Mouse (Mus musculus) macrophage (primary cell): ENCODE results near the gene Nacad. TPM values are rescaled to one million over a fixed set of nuclear protein-coding genes. Genes with fewer than 3 reads are reported as not detected.

Experiments used
- H3K27ac ChIP-seq: fragments of 350-480 bp; formaldehyde crosslinking; 2 replicates; pipeline ENCODE4 v1.9.0; 2021
- H3K36me3 ChIP-seq: fragments of 350-480 bp; formaldehyde crosslinking; 2 replicates; pipeline ENCODE4 v1.9.0; 2021; ENCODE audit errors: inconsistent target
- H3K4me3 ChIP-seq: fragments of 350-480 bp; formaldehyde crosslinking; 2 replicates; pipeline ENCODE4 v1.9.0; 2021; ENCODE audit errors: inconsistent target
- H3K79me2 ChIP-seq: fragments of 350-480 bp; formaldehyde crosslinking; 2 replicates; pipeline ENCODE4 v1.9.0; 2021; ENCODE audit errors: inconsistent target
- WGBS: methylation state at CpG from one replicate; pipeline ENCODE4 v1.1.7; 2026; ENCODE audit warnings: inconsistent platforms; ENCODE audit not compliant: missing documents; 5-methylcytosine and 5-hydroxymethylcytosine counted together
- polyA plus RNA-seq: library from polyadenylated mRNA; stranded (reverse); fragments of 250-400 nt; gene quantifications from 3 replicates; pipeline ENCODE4 v1.2.4, GENCODE M21; 2018; ENCODE audit warnings: inconsistent platforms

Gene Nacad
- polyA plus RNA-seq, 1 experiment from 2014 or later, result not detected

DNA sequence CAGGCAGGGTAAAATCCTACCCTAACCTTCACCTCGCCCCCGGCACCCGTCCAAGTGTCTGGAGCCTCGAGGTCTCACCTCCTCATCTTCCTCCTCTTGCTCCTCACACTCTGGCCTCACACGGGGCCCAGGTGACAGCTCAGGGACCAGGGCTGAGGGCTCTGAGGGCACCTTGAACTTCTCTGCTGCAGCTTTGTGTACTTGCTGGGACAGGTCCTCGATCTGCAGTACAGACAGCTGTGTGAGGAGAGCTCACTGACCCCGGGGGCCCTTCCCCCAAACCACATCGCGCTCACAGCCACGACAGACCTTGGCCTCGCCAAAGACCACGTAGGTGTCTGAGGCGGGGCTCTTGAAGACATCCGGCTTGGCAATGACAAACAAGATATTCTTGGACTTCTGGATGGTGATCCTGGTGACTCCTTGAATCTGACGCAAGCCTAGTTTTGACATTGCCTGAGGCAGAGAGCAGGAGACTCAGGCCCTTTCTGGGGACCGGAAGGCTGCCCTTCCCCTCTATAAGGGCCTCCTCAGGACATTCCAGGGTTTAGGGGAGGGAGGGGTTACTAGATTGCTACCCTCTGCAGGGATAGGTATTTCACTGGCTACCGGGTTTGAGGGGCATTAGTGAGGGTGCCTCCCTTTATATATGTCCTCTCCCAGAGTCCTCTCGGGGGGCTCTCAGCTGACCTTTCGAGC is 7.5 kb downstream of the Nacad start:
- no peaks in the 10 kb centered on the region for H3K79me2 ChIP-seq
- no peak overlapping the region for H3K27ac ChIP-seq
- peaks cover 52% of the 10 kb centered on the region for H3K36me3 ChIP-seq
- WGBS, result 87% methylated on average over 19 of the region's 19 CpGs
- H3K4me3 ChIP-seq, result no peak overlapping the region

GRCm38 (mm10) chr11:6597523-6597922 is 8.3 kb downstream of the Nacad start:
- no peak overlapping the region for H3K4me3 ChIP-seq
- H3K27ac ChIP-seq, result no peak overlapping the region
- WGBS, result 86% methylated on average over 7 of the region's 7 CpGs
- no peaks in the 10 kb centered on the region for H3K79me2 ChIP-seq
- peaks cover 61% of the 10 kb centered on the region for H3K36me3 ChIP-seq

GRCm38 (mm10) chr11:6596616-6597015 is 9.2 kb downstream of the Nacad start:
- WGBS, result 95% methylated on average over 3 of the region's 3 CpGs
- peaks cover 70% of the 10 kb centered on the region for H3K36me3 ChIP-seq
- no peak overlapping the region for H3K27ac ChIP-seq
- no peak overlapping the region for H3K4me3 ChIP-seq
- H3K79me2 ChIP-seq, result no peaks in the 10 kb centered on the region

DNA sequence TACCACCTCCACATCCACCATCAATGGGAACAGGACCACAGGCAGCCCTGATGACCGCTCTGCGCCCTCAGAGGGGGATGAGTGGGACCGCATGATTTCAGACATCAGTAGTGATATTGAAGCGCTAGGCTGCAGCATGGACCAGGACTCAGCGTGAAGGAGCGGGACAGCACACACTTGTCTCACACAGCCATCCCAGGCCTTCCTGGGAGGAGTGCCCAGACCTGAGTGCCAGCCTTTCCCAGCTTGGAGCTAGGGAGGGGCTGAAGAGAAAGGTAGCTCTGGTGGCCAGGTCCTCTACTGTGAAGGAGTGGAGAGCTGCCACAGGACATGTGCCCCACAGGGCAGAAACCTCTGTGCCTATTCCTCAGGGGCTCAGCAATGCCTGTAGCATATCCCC is 9.6 kb downstream of the Nacad start:
- Histone ChIP-seq H3K27ac (no peak overlapping the region), H3K79me2 (no peaks in the 10 kb centered on the region), H3K36me3 (peaks cover 74% of the 10 kb centered on the region), H3K4me3 (no peak overlapping the region)
- WGBS, result 91% methylated on average over 4 of the region's 6 CpGs

- Histone ChIP-seq H3K79me2 (no peaks in the 10 kb centered on the region), H3K36me3 (peaks cover 82% of the 10 kb centered on the region), H3K27ac (no peak overlapping the region), H3K4me3 (no peak overlapping the region)
- WGBS, result 99% methylated on average over 5 of the region's 5 CpGs
Observed at GRCm38 (mm10) chr11:6595339-6595738, 10.5 kb downstream of the Nacad start.

DNA sequence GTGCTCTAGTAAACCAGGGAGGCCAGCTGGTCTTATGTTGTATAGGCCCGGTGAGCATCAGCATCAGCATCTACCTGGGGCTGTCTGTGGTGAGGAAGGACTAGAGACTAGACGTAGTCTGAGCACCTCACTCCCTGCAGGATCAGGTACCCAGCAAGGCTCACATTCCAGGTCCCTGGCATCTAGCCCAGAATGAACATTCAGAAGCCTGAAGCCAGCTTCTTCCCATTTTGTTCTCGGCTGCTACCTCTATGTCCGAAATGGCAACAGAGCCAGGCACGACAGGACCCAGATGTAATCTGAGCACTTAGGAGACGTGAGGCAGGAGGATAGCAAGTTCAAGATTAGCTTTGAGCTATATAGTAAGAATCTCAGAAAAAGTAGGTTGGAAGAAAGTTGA is 11.0 kb downstream of the Nacad start:
- H3K4me3 ChIP-seq, result no peak overlapping the region
- H3K27ac ChIP-seq, result no peak overlapping the region
- H3K79me2 ChIP-seq, result no peaks in the 10 kb centered on the region
- WGBS, result 92% methylated on average over 6 of the region's 6 CpGs
- H3K36me3 ChIP-seq, result peaks cover 87% of the 10 kb centered on the region

- H3K27ac ChIP-seq, result no peak overlapping the region
- no peak overlapping the region for H3K4me3 ChIP-seq
- WGBS, result 92% methylated on average over 10 of the region's 11 CpGs
- no peaks in the 10 kb centered on the region for H3K79me2 ChIP-seq
- peaks cover 100% of the 10 kb centered on the region for H3K36me3 ChIP-seq
Observed at GRCm38 (mm10) chr11:6593406-6593805, 12.4 kb downstream of the Nacad start.

DNA sequence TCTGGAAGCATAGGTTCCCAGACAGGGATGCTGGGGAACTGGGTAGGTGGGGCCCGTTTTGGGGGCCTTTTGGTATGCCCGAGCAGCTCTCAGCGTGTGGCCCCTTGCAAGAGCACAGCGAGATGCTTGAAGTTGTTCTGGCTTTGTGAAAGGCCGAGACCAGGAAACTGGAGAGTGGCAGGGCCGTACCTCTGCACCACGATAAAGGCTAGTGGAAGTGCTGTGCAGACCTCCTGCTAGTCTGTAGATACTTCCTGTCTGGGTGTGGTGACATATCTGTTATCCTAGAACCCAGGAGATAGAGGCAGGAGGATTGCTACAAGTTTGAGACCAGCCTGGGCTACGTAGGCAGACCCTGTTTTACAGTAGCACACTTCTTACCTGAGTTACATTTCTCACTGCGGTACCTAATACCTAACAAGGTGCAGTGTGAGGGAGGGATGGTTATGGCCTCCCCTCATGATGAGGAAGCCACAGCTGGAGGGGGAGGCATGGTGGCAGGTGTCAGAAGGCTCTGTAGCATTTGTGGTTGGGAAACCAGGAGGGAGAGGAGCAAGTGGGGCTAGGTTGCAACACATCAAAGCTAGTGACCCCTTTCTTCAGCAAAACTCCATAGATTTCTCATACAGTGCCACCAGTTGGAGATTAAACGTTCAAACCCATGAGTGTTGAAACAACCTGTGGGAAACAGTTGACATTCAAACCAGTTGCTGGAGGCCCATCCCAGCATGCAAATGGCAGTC is 14.7 kb downstream of the Nacad start:
- Histone ChIP-seq H3K4me3 (no peak overlapping the region), H3K79me2 (no peaks in the 10 kb centered on the region; the same call in 1 of the 2 replicates), H3K27ac (no peak overlapping the region), H3K36me3 (peaks cover 88% of the 10 kb centered on the region)
- 82% methylated on average over 9 of the region's 10 CpGs for WGBS

- WGBS, result 98% methylated on average over 7 of the region's 7 CpGs
- no peak overlapping the region for H3K4me3 ChIP-seq
- H3K79me2 ChIP-seq, result no peaks in the 10 kb centered on the region; the same call in 1 of the 2 replicates
- H3K36me3 ChIP-seq, result peaks cover 85% of the 10 kb centered on the region
- H3K27ac ChIP-seq, result no peak overlapping the region
Observed at GRCm38 (mm10) chr11:6589838-6590237, 16.0 kb downstream of the Nacad start.

- H3K27ac ChIP-seq, result no peak overlapping the region
- 96% methylated on average over 7 of the region's 7 CpGs for WGBS
- peaks cover 80% of the 10 kb centered on the region for H3K36me3 ChIP-seq
- H3K4me3 ChIP-seq, result no peak overlapping the region
- H3K79me2 ChIP-seq, result peaks cover 4% of the 10 kb centered on the region; the same call in 1 of the 2 replicates
Observed at GRCm38 (mm10) chr11:6588295-6588694, 17.6 kb downstream of the Nacad start.

GRCm38 (mm10) chr11:6587249-6587940 is 18.5 kb downstream of the Nacad start:
- H3K36me3 ChIP-seq, result peaks cover 78% of the 10 kb centered on the region
- H3K27ac ChIP-seq, result no peak overlapping the region
- H3K4me3 ChIP-seq, result no peak overlapping the region
- H3K79me2 ChIP-seq, result peaks cover 13% of the 10 kb centered on the region; the same call in 1 of the 2 replicates
- WGBS, result 80% methylated on average over 7 of the region's 7 CpGs

DNA sequence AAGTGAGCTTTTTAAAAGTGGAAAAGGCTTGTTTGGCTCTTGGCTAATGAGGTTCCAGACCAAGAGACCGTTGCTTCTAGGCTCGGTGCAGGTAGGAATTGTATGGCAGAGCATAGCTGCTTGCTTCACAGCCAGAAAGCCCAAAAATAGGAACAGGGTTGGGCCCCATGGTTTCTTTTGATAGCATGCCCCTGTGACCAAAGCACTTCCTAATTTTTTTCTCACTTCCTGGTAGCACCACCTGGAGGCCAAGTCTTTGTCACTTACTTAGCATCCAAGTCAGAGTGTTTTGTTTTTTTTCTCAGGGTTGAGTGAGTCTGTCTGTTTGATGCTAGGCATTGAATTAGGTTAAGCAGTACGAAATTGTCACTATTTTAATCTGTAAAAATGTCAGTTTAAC is 19.2 kb downstream of the Nacad start:
- Histone ChIP-seq H3K27ac (no peak overlapping the region), H3K4me3 (no peak overlapping the region), H3K36me3 (peaks cover 71% of the 10 kb centered on the region), H3K79me2 (peaks cover 21% of the 10 kb centered on the region; the same call in 1 of the 2 replicates)
- WGBS, result 6% methylated on average over 3 of the region's 3 CpGs

DNA sequence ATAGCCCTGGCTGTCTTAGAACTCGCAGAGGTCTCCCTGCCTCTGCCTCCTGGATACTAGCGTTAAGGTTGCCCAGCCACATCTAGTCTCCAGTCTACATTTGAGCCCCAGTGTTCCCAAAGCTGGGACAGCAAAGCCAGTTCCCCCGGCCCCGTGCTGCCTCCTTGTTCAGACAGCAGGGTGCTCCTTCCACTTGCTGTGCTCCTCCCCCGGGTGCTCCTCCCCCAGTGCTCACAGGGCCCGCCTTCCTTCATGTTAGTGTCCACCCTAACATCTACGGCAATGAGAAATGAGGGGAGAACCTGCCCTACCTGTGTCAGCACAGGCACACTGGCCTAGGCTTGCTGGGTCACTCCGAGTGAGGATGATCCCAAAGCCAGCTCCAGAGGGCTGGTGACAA is 20.1 kb downstream of the Nacad start:
- H3K36me3 ChIP-seq, result peaks cover 62% of the 10 kb centered on the region
- H3K79me2 ChIP-seq, result peaks cover 30% of the 10 kb centered on the region; the same call in 1 of the 2 replicates
- H3K4me3 ChIP-seq, result no peak overlapping the region
- H3K27ac ChIP-seq, result no peak overlapping the region
- 82% methylated on average over 8 of the region's 8 CpGs for WGBS

- Histone ChIP-seq H3K36me3 (peaks cover 38% of the 10 kb centered on the region), H3K79me2 (peaks cover 72% of the 10 kb centered on the region), H3K4me3 (no peak overlapping the region), H3K27ac (no peak overlapping the region)
- WGBS, result 92% methylated on average over 2 of the region's 2 CpGs
Observed at GRCm38 (mm10) chr11:6581560-6581959, 24.3 kb downstream of the Nacad start.
